Mouse (Mus musculus) kidney, adult 11 months (tissue): Measurements from ENCODE around the gene Rac2.
A peak's percentile ranks its signal among the peaks of the same experiment; 100 is the strongest.

ENCODE experiments used
- DNase-seq: peaks from one replicate; pipeline ENCODE4 v3.0.0; 2022

The Rac2 gene

GRCm38 (mm10) chr15:78544561-78545001 is 28.0 kb downstream of the Rac2 start, which contains the start of gene Sstr3:
Sstr3 (minus strand) TSS chr15:78544685.
- no peak for DNase-seq

DNA sequence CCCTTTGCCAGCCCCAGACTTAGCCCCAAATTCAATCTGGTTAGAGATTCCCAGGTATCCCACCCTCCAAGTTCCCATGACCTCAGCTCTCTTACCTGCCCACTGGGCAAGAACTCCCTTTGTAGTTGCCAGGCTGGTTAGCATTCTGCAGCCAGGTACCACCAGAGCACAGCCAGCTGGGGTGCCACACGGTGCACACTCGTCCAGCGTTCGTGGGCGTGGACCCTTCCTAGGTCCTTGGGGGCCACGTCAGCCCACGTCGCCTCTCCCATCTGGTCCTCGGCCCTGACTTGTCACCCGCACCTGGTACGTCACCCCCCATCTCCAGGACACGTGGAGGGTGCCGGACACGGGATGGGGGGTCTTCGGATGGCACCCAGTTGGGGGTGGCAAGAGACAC is 28.5 kb downstream of the Rac2 start:
- DNase-seq: no peak

DNA sequence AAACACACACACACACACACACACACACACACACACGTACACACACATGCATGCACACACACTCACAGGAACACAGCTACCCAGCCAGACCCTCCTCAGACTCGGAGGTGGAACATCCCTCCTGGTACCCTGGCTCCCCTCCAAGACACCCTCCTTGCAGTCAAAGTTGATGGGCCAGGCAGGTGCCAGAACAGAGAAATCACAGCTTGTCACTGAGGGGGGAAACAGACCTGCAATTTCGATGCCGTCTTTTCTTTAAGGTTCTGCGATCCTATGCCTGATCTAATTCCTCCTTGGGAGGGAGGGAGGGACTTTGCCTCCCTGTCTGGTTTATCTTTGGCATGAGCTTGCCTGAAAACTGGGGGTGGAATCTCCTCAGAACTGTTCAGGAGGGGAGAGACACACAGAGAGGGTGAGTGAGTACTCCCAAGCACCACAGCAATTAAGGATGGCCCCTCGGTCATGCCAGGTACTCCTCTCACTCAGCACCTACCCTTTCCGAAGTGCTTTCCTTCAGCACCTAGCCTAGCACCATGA is 29.7 kb downstream of the Rac2 start:
- DNase-seq: no peak

DNA sequence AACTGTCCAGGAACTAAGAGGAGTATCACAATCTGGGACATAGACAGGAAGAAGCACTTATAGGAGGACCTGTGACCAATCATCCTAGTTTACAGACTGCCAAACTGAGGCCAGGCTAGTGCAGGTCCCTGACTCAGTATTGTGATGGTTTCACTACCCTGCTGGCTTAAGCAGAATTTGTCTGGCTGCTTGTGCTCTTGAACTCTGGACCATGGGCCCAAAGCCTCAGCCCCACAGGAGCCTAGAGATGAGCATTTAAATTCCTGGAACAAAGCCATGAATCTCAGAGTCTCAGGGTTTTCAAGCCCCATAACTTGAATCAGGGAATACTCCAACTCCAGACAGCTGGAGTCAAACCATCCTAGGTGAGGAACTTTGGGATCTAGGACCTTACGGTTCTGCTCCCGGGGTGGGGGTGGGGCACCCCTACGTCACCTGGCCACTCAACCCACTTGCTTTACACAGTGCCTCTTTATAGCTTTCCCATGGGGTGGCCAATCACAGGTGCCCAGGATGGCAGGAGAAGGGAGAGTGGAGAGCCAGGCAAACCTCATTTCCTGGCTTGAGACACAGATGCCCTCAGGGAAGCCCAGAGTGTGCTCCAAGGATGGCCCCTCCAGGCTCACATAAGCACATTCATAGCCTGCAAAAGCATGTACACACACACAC is 30.4 kb downstream of the Rac2 start:
- DNase-seq: peak; percentile 37

GRCm38 (mm10) chr15:78541606-78542005 is 31.0 kb downstream of the Rac2 start:
- DNase-seq: no peak

DNA sequence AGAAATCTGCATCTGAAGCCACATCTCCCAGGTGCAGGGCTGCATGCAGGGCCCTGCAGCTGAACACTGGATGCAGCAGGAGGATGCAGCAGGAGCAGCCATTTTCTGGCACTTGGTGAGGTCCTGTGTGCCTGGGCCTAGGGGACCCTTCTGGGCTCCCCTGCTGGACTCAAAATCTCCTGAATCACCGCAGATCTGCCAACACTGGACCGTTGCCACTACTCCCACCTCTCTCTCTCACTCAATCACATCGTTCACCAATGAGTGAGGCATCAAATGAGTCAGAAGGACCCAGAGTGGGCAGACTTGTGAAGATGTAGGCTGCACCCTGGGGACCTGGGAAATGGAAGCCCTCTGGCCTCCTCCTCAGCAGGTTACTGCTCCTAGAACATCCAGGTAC is 31.5 kb downstream of the Rac2 start:
- no peak for DNase-seq

DNA sequence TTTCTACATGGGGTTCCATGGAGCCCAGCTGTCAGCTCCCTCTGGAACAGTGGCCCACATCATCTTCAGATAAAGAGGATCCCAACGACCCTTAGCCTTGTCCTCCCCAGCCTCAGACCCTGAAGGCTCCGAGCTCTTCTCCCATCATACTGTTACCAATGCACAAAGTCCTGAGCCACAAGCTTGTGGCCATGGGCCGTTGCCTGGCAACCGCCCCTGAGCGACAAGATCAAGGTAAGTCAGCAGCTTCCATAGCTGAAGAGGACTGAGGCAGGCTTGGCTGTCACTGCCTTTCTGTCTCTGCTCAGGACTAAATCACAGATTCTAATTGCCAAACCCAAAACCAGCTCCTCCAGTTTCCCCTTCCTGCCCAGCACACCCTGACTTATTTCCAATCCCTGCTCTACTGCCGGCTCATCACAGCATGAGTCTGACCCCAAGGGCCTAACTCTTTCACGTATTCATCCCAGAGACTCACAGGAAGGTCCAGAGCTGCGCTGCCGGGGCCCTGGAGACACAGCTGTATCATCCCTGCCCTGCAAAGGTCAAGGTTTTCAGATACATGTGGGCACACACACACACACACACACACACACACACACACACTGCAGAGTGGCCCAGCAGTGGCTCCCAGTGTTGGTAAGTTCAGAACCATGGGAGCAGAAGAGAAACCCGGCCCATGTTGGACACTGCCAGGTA is 36.7 kb downstream of the Rac2 start:
- no peak for DNase-seq

- DNase-seq: peak; percentile 42
Observed at GRCm38 (mm10) chr15:78533346-78533835, 39.2 kb downstream of the Rac2 start.

- DNase-seq: no peak
Observed at GRCm38 (mm10) chr15:78532566-78533345, 39.8 kb downstream of the Rac2 start.

- peak; percentile 99 for DNase-seq
Observed at GRCm38 (mm10) chr15:78531901-78532469, 40.6 kb downstream of the Rac2 start.

DNA sequence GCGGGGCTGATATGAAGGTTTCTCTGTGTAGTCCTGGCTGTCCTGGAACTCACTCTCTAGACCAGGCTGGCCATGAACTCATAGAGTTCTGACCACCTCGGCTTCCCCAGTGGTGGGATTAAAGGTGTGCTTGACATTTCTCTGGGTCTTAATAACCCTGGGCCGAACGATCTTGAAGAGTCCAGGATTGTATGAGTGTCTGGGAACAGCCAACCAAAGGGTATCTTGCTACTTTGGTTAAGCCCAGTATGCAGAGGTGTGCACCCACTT is 41.2 kb downstream of the Rac2 start:
- DNase-seq: no peak

- DNase-seq: peak; percentile 57
Observed at GRCm38 (mm10) chr15:78530671-78531450, 41.7 kb downstream of the Rac2 start, which contains the start of gene C1qtnf6. C1qtnf6 (minus strand) TSS chr15:78531416.

DNA sequence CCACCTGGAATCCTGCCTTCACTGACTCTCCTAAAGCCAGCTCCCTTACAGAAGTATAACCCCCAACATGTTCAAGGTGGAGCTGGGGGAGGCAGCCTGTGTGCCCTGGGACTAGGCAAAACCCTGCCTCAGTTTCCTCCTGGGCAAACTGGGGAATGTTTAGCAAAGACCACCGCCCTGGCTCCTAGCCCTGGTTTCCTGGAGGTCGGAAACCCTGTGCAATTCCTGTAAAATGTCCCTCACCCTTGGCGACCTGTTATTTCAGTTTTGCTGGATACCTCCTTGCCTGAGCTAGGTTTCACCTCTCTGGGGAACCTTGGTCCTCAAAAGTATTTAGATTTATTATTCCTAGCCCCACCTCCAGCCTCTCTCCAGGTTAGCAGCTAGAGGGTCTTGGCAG is 42.4 kb downstream of the Rac2 start:
- DNase-seq: no peak

DNA sequence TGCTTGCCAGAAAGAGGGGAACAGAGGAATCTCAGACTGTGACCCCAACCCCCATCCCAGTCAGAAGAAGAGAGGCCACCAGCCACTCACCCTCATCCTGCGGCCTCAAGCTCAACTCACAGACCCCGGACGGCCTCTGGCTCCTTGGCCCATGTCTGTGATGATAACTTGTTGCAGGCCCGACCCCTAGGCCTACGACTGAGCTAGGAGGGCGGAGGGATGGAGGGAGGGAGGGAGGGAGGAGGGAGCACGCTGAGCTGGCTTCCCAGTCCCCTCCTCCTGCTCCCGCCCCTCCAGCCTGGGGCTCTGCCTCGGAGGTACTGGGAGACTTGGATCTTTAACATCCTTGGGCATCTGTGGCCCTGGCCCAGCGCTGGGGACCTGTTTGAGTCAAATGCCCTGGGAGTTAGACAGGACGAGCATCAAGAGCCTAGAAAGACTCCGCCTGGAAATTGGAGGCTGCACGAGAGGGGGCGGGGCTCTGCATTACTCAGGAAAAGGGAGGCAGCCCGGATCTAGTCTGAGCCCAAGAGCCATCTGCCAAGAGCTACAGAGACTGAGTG is 43.1 kb downstream of the Rac2 start:
- peak; percentile 47 for DNase-seq

- peak; percentile 51 for DNase-seq
Observed at GRCm38 (mm10) chr15:78528726-78529411, 43.7 kb downstream of the Rac2 start.

GRCm38 (mm10) chr15:78527973-78528372 is 44.6 kb downstream of the Rac2 start:
- DNase-seq: peak; percentile 21

GRCm38 (mm10) chr15:78524163-78524562 is 48.4 kb downstream of the Rac2 start:
- no peak for DNase-seq

DNA sequence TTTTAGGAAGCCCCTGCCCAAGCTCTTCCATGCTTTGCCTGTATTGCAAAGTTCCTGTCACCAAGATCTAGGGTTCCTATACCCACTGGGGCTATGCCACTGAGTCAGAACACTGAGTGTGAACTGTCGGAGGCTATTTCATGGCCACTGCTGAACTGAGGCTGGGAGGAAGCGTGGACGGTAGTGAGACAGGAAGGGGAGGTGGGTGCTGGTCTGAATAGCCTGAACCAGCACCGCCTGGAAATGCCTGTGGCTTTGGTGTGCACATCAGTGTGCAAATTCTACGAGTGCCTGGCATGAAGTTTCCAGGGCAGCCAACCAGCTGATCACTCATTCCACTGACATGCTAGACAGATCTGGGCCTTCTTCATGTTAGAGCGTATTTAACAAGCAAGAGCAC is 50.7 kb downstream of the Rac2 start:
- DNase-seq: no peak

DNA sequence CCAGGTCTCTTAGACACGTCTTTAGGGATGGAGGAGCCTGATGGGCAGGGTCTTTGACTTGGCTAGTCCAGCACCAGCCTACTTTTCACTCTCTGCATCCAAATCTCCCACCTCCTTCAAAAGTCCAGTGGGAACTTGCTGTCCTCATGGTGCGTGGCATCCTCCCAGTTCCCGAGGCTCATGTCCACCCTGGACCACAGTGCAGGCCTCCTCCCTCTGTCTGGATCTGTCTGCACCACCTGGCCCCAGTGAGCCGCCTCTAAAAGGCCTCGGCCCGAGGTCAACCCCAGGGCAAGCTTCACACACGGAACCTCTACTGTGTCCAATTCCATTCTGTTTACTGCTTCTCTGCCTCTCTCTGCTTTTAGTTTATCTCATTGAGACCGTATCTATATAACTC is 51.3 kb downstream of the Rac2 start:
- no peak for DNase-seq

DNA sequence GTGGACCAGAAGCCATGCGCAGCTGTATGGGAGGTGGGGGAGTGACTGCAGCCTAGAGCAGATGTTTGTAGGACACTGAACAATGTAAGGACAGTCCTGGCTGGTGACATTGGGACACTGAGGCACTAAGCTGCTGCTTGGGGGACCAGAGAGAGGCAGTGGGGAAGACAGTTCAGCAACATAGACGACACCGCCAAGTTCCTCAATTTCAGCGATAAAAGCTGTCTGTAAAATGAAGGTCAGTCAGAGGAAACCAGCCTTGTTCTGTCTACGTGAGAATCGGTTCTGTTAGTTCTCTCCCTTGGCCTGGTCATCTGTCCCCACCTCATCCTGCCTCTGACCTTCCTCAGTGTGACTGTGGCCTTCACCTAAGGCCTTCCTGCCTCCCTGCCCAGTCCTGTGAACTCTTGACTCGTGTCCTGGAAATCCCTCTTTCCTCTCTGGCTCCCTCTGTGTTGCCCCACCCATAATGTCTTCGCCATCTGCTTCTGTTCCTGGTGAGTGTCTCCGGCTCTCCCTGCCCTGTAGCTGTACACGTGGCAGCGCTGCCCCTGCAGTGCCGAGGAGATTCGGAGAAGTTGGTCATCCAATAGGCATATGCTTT is 52.4 kb downstream of the Rac2 start:
- DNase-seq: peak; percentile 49

GRCm38 (mm10) chr15:78518221-78518620 is 54.4 kb downstream of the Rac2 start:
- DNase-seq: no peak
